Mouse (Mus musculus) heart, postnatal 0 days (tissue): ENCODE results near the gene Fmo2. TPM values are rescaled to one million over a fixed set of nuclear protein-coding genes. Genes with fewer than 3 reads are reported as not detected.

Experiments used
- ATAC-seq: fragments of 200-750 bp; cut with Nextera tagmentation; 2 replicates; pipeline ENCODE4 v1.8.0; 2017; ENCODE audit warnings: low read depth, moderate number of reproducible peaks, moderate library complexity; ENCODE audit not compliant: insufficient read depth
- DNase-seq: peaks from one replicate; pipeline ENCODE4 v3.0.0-alpha.2; 2016; ENCODE audit warnings: low spot score
- H3K27ac ChIP-seq: fragments of 300-500 bp; sonication (generic); 2 replicates; pipeline ENCODE4 v1.5.1; 2014; ENCODE audit warnings: low read depth, mild to moderate bottlenecking
- H3K27me3 ChIP-seq: fragments of 300-500 bp; sonication (generic); 2 replicates; pipeline ENCODE4 v1.6.1; 2014; ENCODE audit warnings: low read length, mixed read lengths; ENCODE audit not compliant: control insufficient read depth, insufficient read depth
- H3K36me3 ChIP-seq: fragments of 300-500 bp; sonication (generic); replicated peaks from 2 replicates; pipeline ENCODE4 v1.6.1; 2014; ENCODE audit warnings: low read length, mixed read lengths; ENCODE audit not compliant: control insufficient read depth, insufficient read depth
- H3K4me1 ChIP-seq: fragments of 300-500 bp; sonication (generic); 2 replicates; pipeline ENCODE4 v1.6.1; 2014; ENCODE audit warnings: antibody characterized with exemption; ENCODE audit not compliant: control insufficient read depth, insufficient read depth
- H3K4me2 ChIP-seq: fragments of 300-500 bp; sonication (generic); 2 replicates; pipeline ENCODE4 v1.6.1; 2014; ENCODE audit warnings: low read depth, mild to moderate bottlenecking, low read length, moderate library complexity
- H3K4me3 ChIP-seq: fragments of 300-500 bp; sonication (generic); 2 replicates; pipeline ENCODE4 v1.5.1; 2014; ENCODE audit warnings: low read depth, low read length
- H3K9ac ChIP-seq: fragments of 300-500 bp; sonication (generic); replicated peaks from 2 replicates; pipeline ENCODE4 v1.6.1; 2014; ENCODE audit warnings: low read depth, low read length, mixed read lengths
- H3K9me3 ChIP-seq: fragments of 300-500 bp; sonication (generic); replicated peaks from 2 replicates; pipeline ENCODE4 v1.6.1; 2016; ENCODE audit warnings: low read length; ENCODE audit not compliant: control insufficient read depth
- CTCF ChIP-seq: IDR thresholded peaks from 2 replicates; pipeline ENCODE4 v1.5.1; 2016; ENCODE audit warnings: antibody characterized with exemption, control low read depth, low read depth
- EP300 ChIP-seq: IDR thresholded peaks from 2 replicates; pipeline ENCODE4 v1.6.1; 2016; ENCODE audit warnings: antibody characterized with exemption, low read depth
- WGBS: fragments of 180-500 bp; shearing (Covaris S2); extraction: QIAGEN DNeasy Blood & Tissue Kit; methylation state at CpG from one replicate; pipeline ENCODE4 v1.1.7; 2014; 5-methylcytosine and 5-hydroxymethylcytosine counted together
- polyA plus RNA-seq: library from polyadenylated mRNA; unstranded; fragments of >200 nt; fragmentation: Nextera tagmentation; extraction: Ambion mirVana; gene quantifications from 2 replicates; pipeline ENCODE4 v1.2.1, GENCODE M21; 2015
- total RNA-seq: library from RNA; depleted of rRNA; stranded (reverse); fragments of >200 nt; gene quantifications from 2 replicates; pipeline ENCODE4 v1.2.3, GENCODE M21; 2014; ENCODE audit warnings: low replicate concordance; rRNA removed

Fmo2 gene
- total and polyA plus RNA-seq, 2 experiments from 2014 or later: 4.5 to 4.9 TPM

DNA sequence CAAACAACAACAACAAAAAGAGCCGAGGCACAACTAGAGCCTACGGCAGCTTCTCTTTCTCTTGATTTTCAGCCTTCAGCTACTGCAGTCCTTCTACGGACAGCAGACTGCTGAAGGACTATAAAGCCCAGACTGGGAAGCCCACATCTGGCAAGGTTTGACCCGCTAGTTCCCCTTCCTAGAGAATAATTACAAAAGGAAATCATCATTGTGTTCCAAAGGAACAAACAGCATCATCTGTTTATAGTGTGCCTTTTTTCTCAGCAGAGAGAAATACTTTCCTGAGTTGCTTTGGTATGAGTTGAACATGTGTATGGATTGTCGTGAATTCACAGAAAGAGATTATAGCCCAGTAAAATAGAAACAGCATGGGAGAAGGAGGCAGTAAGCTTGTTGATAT is 64.2 kb downstream of the Fmo2 start:
- TF ChIP-seq EP300 (no peak), CTCF (no peak)
- Histone ChIP-seq H3K27ac (no peak overlapping the region), H3K4me2 (no peak overlapping the region), H3K4me3 (no peak overlapping the region), H3K27me3 (no peaks in the 10 kb centered on the region), H3K9ac (no peak overlapping the region), H3K9me3 (no peaks in the 10 kb centered on the region), H3K36me3 (no peaks in the 10 kb centered on the region), H3K4me1 (no peaks in the 10 kb centered on the region)
- 76% methylated on average over 5 of the region's 5 CpGs for WGBS
- ATAC-seq: no peak
- DNase-seq: no peak

DNA sequence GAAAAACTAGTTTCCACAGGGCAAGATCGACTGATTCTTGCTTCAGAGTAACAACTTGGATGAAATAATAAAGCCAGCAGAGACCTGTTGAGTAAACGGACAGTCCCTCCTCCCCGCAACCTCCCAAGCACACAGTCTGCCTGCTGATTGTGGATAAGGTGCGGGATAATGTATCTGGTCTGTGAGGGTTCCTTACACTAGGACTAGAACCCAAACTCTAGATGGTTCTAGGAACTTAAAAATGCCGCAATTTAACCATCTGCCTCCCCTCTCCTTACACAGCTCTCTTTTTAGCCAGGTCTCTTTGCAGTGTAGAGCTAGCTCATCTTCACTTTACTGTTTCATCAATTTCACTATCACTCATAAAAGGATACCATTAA is 66.0 kb downstream of the Fmo2 start:
- Histone ChIP-seq H3K4me2 (no peak overlapping the region), H3K27ac (no peak overlapping the region), H3K4me3 (no peak overlapping the region), H3K27me3 (no peaks in the 10 kb centered on the region), H3K9ac (no peak overlapping the region), H3K9me3 (no peaks in the 10 kb centered on the region), H3K4me1 (no peaks in the 10 kb centered on the region), H3K36me3 (no peaks in the 10 kb centered on the region)
- DNase-seq (no peak), ATAC-seq (no peak)
- no peak for TF ChIP-seq EP300
- no peak for TF ChIP-seq CTCF
- WGBS: 61% methylated on average over 5 of the region's 5 CpGs

DNA sequence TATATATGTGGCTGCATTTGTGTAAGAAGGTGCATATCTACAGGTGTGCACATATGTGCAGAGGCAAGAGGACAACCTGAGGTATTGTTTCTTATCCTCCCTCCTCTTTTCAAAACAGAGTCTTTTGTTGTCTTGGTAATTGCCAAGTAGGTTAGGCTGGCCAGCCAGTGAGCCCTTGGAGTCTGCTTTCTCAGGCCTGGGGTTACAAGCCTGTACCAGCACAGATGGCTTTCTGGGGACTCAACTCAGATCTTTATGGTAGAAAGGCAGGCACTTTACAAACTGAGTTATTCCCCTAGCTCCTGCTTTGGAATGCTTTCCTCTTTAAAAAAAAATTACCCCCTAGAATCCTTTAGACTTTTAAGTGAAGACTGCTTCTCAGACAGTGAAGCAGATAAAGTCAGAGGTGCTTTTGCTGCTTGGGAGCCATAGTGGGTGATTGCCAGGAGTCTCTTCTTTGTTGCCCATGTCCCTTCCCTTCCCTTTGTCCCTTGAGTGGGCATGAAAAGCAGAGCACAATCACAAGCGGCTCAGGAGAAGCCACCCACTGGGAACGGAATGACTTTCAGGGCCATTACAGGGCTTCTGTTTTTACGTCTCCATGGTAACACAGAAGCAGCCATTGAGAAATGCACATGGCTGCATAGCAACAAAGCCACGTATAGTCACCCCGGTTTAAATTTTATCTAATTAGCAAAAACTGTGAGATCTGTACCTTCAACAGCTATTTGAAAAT is 66.5 kb downstream of the Fmo2 start:
- Histone ChIP-seq H3K4me1 (no peaks in the 10 kb centered on the region), H3K36me3 (no peaks in the 10 kb centered on the region), H3K4me3 (no peak overlapping the region), H3K27me3 (no peaks in the 10 kb centered on the region), H3K9ac (no peak overlapping the region), H3K4me2 (no peak overlapping the region), H3K27ac (no peak overlapping the region), H3K9me3 (no peaks in the 10 kb centered on the region)
- 15% methylated on average over 5 of the region's 5 CpGs for WGBS
- TF ChIP-seq EP300 (no peak), CTCF (no peak)
- DNase-seq: no peak
- no peak for ATAC-seq

Other genes starting within 250 kb of the Fmo2 start
- gene Myocos, start 240.5 kb downstream of the Fmo2 start, total RNA-seq: not detected in 2 replicates
- not detected in 2 replicates for gene Myocos, start 240.5 kb downstream of the Fmo2 start, polyA plus RNA-seq
- 35.7 and 54.6 TPM in 2 replicates for gene Prrc2c, start 158.2 kb downstream of the Fmo2 start, total RNA-seq
- gene Prrc2c, start 158.2 kb downstream of the Fmo2 start, polyA plus RNA-seq: 55.9 and 56.5 TPM in 2 replicates
- 1.3 and 3.1 TPM in 2 replicates for gene Fmo4, start 84.8 kb downstream of the Fmo2 start, total RNA-seq
- gene Fmo4, start 84.8 kb downstream of the Fmo2 start, polyA plus RNA-seq: 0.20 and 0.32 TPM in 2 replicates
- 18.6 and 37.3 TPM in 2 replicates for gene Fmo1, start 32.1 kb downstream of the Fmo2 start, total RNA-seq
- gene Fmo1, start 32.1 kb downstream of the Fmo2 start, polyA plus RNA-seq: 12.8 and 17.0 TPM in 2 replicates
- gene Fmo6, start 38.8 kb upstream of the Fmo2 start, total RNA-seq: not detected in 2 replicates
- not detected in 2 replicates for gene Fmo6, start 38.8 kb upstream of the Fmo2 start, polyA plus RNA-seq
- not detected in 2 replicates for gene Fmo3, start 85.8 kb upstream of the Fmo2 start, total RNA-seq
- not detected in 2 replicates for gene Fmo3, start 85.8 kb upstream of the Fmo2 start, polyA plus RNA-seq
- not detected in 2 replicates for gene Mroh9, start 186.9 kb upstream of the Fmo2 start, total RNA-seq
- gene Mroh9, start 186.9 kb upstream of the Fmo2 start, polyA plus RNA-seq: not detected in 2 replicates